Mouse (Mus musculus) heart, adult 8-10 months (tissue): ENCODE data around the gene Ctdspl2. TPM values are rescaled to one million over a fixed set of nuclear protein-coding genes. Genes with fewer than 3 reads are reported as not detected.
A peak's percentile ranks its signal among the peaks of the same experiment; 100 is the strongest.
"Not testable (repeated sequence)": the region's sequence is repeated elsewhere in the genome, so short reads cannot be mapped to it uniquely, and the experiment has no call there.

Experiments used
- DNase-seq: peaks from one replicate; pipeline ENCODE4 v3.0.0; 2022; ENCODE audit warnings: low spot score
- total RNA-seq, 4 experiments: library from RNA; stranded (reverse); gene quantifications; 2 replicates each; pipeline ENCODE4 v1.2.4; 2022

Gene Ctdspl2
- total RNA-seq = 10 to 100 TPM in 3 of 4 experiments, 1 to 10 TPM in 1; 8.5 to 14.5 (median 11.3) TPM

DNA sequence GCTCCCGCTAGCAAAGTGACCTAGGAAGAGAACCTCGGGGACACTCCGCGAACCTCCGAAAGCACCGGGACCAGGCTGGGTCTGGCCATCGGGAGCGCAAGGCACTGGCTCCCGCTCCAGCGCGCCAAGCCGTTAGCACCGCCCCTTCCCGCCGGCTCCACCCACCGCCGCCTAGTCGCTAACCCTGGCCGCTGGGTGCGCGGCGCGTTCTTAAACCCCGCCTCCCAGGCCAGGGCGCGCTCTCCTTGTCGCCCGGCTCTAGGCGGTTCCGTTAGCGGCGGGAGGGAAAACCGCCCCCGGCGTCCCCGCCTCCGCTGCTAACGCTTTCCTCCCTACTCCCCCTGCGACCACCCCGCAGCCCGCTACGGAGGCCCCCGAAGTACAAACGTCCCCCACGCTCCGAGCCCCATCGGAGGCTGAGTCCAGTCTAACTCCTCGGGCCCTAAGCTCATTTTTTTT lies at the start of gene Ctdspl2, which contains the start of gene Mageb3:
Ctdspl2 (plus strand) TSS at position 237 of the 459 bp plus-strand sequence.
Mageb3 (minus strand) TSS at position 328 of the 459 bp plus-strand sequence.
- peak; percentile 97 for DNase-seq

DNA sequence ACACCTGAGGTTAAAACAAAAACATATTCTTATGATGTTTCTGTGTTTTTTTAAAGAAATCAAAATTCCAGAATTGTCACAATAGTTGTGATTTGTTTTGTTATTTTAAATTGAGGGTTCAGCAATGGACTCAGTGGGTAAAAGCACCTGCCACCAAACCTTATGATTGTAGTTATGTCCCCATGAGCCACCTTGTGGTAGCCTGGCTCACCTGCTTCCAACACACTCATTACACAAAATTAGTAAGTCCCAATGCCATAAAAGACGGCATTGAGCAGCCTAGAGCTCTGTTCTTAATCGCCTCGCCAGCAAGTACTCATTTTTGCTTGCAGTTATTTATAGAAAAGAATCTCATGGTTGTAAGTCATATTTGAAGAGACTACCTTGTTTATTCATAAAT lies 45.8 kb upstream of the Ctdspl2 start:
- no peak for DNase-seq

DNA sequence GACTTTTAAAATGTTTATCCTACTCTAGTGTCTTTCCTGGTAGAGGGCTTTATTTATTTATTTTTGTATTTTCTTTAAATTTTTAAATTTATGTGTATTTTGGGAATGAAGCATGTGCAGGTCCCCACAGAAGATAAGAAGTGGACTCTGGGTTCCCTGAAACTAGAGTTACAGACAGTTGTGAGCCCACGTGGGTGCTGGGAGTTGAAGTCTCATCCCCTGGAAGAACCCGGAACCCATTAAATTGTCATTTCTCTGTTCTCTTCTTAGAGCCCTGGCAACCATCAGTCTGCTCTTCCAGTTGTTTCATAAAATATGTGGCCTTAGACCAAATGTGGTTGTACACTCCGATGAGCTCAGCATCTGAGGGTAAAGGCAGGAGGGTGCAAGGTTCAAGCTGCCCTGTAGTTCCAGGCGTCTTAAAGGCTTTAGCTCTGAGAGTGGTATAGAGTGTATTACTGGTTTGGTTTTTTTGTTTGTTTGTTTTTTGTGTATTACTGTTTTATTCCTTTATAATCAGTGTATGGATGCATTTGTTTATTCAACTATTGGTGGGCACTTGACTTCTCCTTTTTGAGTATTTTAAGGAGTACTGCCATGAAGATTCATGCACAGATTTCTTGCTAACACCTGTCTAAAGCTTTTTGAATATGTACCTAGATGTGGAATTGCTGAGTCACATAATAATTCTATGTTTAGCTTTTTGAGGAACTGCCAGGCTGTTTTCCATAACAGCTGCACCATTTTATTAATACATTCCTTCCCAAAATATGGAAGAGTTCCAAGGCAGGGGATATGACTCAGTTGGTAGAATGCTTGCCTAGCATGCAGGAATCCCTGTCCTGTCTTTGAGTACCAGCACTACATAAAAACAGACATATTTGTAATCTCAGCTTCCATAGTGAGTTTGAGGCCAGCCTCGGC lies 39.5 kb upstream of the Ctdspl2 start:
- peak; percentile 8 for DNase-seq

DNA sequence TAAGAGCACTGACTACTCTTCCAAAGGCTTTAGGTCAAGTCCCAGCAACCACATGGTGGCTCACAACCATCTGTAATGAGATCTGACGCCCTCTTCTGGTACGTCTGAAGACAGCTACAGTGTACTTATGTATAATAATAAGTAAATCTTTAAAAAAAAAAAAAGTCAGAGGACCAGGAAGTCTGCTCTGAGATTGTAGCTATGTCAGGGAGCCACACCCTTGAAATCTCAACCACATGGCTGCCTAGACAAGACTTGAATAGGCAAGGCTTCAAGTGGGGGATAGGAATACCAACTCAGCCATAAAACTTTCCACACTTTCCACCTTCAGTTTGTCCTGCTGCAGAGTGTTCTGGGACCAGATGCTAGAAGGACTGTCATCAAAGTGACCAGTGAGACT lies 18.2 kb upstream of the Ctdspl2 start:
- not testable (repeated sequence) for DNase-seq

DNA sequence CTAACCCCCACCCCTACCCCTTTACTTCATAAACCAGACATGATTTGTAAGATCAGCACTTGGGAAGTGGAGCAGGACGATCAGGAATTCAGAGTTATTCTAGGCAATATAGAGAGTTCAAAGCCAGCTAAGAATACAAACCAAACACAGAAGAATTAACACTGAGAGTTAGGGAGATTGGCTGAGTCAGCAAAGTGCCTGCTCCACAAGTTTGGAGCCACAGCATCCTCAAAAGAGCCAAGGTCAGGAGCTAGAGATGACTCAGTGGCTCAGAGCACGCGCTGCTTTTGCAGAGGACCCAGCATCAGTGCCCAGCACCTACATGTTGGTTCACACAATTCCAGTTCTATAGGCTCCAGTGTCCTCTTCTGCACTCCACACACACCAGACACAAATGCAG lies 12.4 kb upstream of the Ctdspl2 start:
- DNase-seq = no peak

DNA sequence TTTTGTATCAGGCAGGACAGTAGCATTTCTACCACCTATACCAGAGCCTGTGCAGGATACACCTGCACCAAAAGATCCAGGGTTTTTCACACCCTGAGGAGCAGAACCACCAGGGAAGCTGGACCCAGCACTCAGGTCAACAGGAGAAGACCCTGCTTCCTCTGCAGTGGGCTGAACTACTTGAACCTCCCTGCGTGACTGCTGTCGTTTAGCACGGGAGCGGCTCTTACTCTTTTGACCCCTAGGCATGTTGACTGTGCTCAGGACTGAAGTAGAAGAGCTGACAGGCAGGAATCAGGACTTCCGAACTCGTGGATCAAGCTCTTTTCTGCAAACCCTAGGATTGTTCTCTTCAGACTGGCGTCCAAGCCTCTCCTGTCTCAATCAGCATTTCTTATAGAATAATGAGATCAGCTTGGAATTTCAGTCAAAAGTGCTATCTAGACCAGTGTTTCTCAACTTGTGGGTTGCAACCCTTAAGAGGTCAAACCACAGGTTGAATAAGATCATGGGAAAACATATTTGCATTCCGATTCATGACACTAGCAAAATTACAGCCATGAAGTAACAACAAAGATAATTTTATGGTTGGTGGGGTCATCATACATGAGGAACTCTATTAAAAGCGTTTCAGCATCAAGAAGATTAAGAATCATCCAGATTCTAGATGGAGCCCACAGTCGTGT lies 687 bp upstream of the Ctdspl2 start:
- DNase-seq = no peak

DNA sequence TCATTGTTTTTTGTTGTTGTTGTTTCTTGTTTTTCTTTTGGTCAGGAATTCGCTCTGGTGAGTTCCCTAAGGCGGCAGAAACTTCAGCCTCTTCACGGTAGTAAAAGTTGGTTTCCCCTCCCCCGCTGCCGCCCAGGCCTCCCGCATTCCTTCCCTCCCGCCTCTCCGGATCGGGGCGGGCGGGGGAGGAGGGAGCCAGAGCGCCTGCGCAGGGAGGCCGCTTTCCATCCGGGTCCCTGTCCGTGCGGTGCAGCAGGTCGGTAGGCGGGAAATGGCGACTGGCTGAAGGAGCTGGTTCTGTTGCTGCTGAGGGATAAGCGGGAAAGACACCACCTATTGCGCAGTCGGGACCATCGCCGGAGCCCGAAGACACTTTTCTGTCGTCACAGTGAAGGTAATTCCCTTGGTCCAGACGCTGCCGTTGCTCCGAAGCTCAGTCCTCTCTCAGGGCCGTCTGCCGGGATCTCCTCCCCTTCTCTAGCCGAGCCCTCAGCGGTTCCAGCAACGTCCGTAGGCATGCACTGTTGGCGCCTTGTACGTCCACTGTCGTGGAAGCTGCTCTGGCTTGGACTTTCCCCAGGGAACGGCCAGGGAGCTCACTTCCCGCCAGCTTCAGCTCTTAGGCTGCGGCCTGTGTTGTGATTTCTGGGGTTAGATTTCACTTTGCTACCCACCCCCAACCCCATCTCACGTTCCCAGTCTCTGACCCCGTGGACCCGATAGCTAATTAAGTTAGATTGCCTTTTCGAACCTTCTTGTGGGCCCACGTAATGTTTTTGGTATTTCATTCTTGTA lies 620 bp downstream of the Ctdspl2 start:
- DNase-seq = peak; percentile 93

DNA sequence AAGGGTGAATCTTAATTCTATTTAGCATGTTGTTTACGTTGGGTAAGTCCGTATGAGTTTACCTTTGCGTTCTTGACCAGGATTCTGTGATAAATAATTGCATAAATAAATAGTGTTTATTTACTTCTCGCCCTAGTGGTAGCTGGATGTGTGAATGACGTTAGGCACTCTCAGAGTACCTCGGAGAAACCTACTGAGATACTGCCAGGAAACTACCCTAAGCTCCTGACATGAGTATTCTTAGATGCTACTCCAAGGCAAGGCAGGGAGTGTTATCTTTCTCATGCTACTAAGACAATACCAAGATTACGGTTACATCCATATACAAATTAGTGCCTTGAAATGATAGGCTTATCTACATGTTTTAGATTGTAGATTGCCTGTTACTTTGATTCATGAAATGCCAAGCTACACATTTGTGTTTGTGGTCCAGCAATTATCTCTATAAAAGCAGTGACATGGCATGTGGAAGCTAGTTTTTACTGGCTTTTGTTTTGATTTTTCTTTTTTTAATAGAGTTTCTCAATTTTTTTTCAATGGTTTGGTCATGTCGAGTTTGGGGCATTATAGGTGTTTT lies 1.5 kb downstream of the Ctdspl2 start:
- DNase-seq = no peak

DNA sequence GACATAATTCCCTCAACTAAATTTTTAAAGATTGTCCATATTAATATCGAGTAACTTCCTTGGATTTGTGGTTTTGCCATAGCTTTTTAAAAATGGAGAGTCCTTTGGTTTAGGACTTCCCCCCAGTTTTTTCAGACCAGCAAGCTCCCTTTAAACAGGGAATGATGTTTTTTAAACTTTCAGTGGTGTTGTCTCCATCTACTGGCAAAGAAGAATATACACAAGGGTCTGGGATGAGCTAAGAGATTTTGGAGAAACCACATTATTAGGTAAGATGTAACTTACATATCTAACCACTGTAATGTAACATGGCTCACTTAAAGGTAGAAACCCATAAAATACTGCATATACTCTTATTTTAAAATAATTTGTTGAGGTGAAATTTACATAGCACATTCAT lies 39.9 kb downstream of the Ctdspl2 start:
- DNase-seq = no peak

DNA sequence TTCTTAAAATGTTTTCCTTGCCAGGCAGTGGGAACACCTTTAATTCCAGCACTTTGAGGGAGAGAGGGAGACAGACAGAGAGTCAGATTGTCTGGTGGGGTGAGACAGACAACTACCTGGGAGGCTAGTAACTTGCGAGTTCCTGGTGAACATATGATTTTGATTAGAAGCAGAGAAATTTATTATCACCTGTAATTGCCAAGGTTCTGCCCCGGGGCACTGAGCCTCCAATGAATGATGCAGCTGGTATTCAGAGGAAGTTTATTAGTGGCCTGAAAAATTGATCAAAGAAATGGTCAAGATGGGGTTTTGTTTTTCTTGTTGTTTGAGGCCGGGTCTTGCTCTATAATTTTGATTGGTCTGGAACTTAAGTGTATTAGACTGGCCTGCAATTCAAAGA lies 53.0 kb downstream of the Ctdspl2 start:
- DNase-seq = no peak

DNA sequence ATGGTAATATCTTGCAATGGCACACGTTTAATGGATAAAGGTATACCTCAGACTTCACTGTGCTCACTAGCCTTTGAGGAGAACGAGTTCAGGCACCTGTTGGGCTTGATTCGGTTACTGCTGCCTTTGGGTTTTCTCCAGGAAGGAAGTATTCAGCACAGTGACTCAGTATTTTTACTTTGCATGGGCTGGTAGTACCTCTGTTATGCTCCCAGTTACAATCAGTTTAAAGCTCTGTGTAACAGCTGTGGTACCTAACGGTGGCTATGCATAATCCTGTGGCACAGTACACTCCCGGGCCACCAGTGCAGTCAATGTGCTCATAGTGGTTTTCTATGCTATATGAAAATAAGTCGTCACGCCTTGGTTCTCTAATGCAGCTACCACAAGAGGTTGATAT lies 55.6 kb downstream of the Ctdspl2 start:
- DNase-seq = no peak

DNA sequence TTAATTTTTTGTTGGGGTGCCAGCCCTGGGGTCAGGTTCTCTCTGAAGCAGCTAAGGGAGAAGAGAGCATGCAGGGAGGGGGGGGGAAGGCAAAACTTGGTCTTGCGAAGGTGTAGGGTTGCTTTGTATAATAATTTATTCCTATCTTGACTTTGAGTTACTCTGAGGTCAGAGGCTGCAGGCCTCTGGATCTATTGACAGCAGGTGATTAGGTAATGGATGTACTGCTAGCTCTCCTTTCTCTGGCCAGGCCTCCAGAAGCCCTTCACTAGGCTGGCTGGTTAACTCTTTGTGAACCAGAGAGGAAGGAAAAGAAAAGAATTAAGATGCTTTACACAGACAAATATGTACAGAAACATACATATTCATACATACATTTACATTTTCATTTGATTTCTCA lies 62.9 kb downstream of the Ctdspl2 start:
- DNase-seq = no peak

DNA sequence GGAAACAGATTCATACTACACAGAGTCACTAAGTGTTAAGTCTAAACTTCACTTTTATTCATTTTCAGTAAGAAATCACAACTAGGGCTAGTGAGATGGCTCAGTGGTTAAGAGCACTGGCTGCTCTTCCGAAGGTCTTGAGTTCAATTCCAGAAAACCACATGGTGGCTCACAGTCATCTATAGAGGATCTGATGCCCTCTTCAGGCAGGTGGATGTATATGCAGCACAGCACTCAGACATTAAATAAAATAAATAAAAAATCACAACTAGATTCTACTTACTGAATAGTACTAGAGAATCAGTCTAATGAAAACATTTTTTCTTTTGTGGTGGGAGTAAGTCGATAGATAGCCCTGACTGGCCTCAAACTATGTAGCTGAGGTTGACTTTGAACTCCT lies 66.5 kb downstream of the Ctdspl2 start:
- no peak for DNase-seq

DNA sequence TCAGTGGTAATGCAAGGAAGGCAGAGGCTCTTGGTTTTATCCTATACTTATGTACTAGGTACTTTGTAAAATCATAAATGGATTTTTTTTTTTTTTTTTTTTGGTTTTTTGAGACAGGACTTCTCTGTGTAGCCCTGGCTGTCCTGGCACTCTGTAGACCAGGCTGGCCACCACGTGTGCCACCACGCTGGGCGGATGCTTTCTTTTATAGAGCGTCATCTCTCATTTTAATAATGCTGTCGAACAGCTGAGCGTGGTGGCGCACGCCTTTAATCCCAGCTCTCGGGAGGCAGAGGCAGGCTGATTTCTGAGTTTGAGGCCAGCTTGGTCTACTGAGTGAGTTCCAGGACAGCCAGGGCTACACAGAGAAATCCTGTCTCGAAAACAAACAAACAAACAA lies 71.3 kb downstream of the Ctdspl2 start:
- DNase-seq = not testable (repeated sequence)

DNA sequence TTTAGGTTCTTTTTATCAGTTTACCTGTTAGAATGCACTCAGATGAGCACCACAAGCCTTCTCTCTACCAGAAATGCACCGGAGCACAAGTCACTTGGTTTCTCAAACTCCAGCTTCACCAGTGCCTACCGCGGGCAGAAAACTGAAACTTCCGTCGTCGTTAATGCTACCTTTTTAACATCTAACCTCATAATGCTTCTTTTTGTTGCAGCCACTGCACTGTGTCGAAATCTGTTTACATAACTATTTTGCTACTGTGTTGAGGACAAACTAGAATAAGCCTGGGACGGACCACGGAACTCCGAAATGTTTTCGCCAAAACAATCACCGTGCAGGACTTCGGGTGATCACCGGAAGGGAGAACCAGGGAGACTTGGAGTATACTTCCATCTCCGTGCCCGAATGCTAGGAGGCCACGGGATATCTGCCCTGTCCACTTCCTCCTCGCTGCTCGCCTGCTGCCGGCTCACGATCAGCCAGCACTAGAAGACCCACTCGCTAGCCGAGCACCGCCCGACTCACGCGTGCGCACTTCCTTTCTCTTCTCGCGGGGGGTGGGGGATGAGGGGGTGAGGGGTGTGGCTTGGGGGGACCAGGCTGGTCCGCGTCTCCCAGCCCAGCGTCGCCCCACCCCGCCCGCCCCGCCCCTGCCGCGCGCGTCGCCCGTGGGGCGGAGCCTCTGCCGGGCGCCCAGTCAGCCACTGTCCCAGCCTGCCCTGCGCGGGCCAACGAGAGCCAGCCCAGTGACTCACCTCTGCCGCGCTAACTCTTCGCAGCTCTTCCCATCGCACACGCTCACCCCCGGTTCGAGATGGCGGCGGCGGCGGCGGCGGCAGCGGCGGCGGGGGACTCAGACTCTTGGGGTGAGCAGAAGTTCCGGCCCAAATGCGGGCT lies 72.3 kb downstream of the Ctdspl2 start, which contains the start of gene Eif3j1:
Eif3j1 (plus strand) TSS at position 685 of the 894 bp plus-strand sequence.
- DNase-seq = peak; percentile 88

DNA sequence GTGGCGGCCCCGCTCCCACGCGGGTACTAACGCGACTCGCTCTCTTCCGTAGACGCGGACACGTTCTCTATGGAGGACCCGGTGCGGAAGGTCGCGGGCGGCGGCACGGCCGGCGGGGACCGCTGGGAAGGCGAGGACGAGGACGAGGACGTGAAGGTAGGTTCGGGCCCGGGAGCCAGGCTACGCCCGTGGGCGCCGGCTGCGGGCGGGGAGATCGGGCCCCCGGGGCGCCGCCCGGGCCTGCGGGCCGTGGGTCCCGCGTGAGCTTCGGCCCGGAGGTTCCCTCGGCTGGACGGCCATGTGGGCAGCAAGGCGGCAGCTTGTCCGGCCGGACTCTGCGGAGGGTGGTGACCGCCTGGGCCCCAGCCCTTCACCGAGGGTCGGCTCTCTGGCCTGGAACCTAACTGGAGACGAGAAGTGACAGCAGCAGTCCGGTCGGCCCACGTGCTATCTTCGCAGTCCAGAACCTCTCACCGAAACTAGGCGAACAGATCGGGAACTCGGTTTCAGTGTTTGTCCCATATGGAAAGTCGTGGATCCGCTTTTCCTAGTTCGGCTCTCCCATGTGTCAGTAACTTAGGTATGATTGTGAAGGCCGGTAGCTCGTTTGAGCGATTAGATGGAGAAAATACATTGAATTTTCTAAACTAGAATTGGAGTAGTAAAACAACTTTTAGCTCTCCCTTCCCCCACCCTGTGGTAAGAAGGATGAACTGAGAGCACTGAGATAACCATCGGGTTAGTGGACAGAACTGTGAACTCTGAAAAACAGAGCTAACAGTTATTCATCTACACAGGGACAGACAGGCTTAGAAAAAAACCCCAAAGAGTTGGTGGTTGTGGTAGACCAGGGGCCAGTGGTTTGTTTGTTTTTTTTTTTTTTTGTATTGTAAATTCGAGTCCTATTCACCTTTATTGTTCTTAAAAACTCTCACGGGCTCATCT lies 73.2 kb downstream of the Ctdspl2 start:
- DNase-seq = peak; percentile 29

DNA sequence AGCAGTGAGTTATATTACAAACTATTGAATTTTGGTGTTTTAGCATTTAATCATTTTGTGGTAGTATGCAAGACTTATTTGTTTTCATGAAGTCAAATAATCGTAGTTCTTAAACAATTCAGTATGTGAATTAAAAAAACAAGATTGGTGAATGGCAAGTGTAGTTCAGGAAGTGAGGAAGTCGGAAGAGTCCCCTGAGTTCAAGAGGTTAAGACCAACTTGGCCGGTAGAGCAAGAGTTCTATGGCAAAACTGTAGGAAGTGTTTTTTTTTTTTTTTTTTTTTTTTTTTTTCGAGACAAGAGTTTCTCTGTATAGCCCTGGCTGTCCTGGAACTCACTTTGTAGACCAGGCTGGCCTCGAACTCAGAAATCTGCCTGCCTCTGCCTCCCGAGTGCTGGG lies 76.2 kb downstream of the Ctdspl2 start:
- no peak for DNase-seq

DNA sequence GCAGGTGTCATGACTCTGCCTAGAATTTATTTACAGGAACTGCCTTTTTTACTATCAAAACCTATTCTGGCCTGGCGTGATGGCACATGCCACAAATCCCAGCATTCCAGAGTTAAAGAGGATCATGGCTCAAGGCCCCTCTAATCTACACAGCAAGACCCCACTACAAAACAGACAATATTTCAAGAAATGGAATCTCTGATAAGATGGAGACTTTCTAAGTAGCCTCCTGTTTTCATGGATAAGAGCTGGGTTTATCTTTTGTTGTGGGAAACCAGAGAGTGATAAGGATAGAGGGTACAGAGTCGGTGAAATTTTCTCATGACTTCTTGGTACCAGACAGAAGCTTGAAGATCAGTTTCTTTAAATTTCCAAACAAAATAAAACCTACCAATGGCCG lies 80.3 kb downstream of the Ctdspl2 start:
- no peak for DNase-seq

DNA sequence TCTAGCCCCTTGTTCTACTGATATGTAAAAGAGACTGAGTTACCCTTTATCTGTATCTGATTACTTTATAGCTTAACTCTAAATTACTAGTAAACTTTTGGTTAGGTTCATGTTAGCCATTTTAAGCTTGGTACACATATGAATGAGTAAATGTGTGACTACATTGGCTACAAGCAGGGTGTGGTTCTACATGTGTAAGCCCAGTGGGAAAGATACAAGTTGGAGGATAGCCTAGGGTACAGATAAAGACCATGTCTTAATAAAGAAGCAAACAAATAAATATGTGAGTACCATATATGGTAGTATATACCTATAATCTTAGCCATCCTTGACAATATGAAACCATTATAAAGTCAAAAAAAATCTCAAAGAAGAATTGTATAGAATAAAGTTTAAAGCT lies 88.1 kb downstream of the Ctdspl2 start:
- no peak for DNase-seq
